Mouse (Mus musculus) embryonic facial prominence, embryonic 12.5 days (tissue): Measurements from ENCODE around the gene Ascc3. TPM values are rescaled to one million over a fixed set of nuclear protein-coding genes. Genes with fewer than 3 reads are reported as not detected.

ENCODE experiments used
- ATAC-seq: fragments of 200-750 bp; cut with Nextera tagmentation; 2 replicates; pipeline ENCODE4 v1.8.0; 2017; ENCODE audit not compliant: insufficient number of reproducible peaks, insufficient read depth, low FRiP score, low TSS enrichment
- H3K27ac ChIP-seq: fragments of 300-500 bp; sonication (generic); 2 replicates; pipeline ENCODE4 v1.5.1; 2016; ENCODE audit warnings: mild to moderate bottlenecking
- H3K27me3 ChIP-seq: fragments of 300-500 bp; sonication (generic); 2 replicates; pipeline ENCODE4 v1.6.1; 2016; ENCODE audit warnings: mild to moderate bottlenecking, moderate library complexity
- H3K36me3 ChIP-seq: fragments of 300-500 bp; sonication (generic); 2 replicates; pipeline ENCODE4 v1.6.1; 2016; ENCODE audit warnings: mild to moderate bottlenecking
- H3K4me1 ChIP-seq: fragments of 300-500 bp; sonication (generic); 2 replicates; pipeline ENCODE4 v1.6.1; 2016
- H3K4me2 ChIP-seq: fragments of 300-500 bp; sonication (generic); replicated peaks from 2 replicates; pipeline ENCODE4 v1.6.1; 2016; ENCODE audit warnings: mild to moderate bottlenecking, moderate library complexity
- H3K4me3 ChIP-seq: fragments of 300-500 bp; sonication (generic); 2 replicates; pipeline ENCODE4 v1.5.1; 2016; ENCODE audit warnings: mild to moderate bottlenecking
- H3K9ac ChIP-seq: fragments of 300-500 bp; sonication (generic); 2 replicates; pipeline ENCODE4 v1.6.1; 2016; ENCODE audit warnings: mild to moderate bottlenecking, moderate library complexity
- H3K9me3 ChIP-seq: fragments of 300-500 bp; sonication (generic); 2 replicates; pipeline ENCODE4 v1.6.1; 2016; ENCODE audit warnings: mild to moderate bottlenecking, moderate library complexity
- WGBS: fragments of 180-500 bp; shearing (Covaris S2); methylation state at CpG from one replicate; pipeline ENCODE4 v1.1.7; 2016; 5-methylcytosine and 5-hydroxymethylcytosine counted together
- polyA plus RNA-seq: library from polyadenylated mRNA; unstranded; fragments of >200 nt; fragmentation: Nextera tagmentation; extraction: Ambion mirVana; gene quantifications from 2 replicates; pipeline ENCODE4 v1.2.1, GENCODE M21; 2016

The Ascc3 gene
- polyA plus RNA-seq, 1 experiment from 2014 or later = 27.0 TPM

DNA sequence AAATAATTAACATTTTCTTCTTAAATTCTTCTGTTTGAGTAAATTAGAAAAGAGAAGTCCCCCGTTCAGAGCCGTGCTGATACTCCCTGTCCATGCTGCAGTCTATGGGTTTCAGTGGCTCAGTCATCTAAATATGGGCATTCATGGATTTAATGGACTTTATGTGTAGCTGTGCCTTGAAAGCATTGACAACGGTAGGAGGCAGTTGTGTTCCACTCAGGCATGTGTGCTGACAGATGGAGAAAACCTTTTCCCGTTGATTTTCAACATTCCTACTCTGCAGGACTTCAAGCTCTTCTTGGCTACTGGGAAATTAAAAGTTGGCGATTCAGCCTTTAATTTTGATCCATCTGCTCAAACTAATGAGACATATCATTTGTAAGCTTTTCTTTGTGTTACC is 79.0 kb downstream of the Ascc3 start:
- Histone ChIP-seq H3K4me1 (no peaks in the 10 kb centered on the region), H3K9me3 (no peaks in the 10 kb centered on the region), H3K4me2 (no peak overlapping the region), H3K4me3 (no peak overlapping the region), H3K9ac (no peak overlapping the region), H3K27me3 (no peaks in the 10 kb centered on the region), H3K36me3 (no peaks in the 10 kb centered on the region), H3K27ac (no peak overlapping the region)
- no peak for ATAC-seq
- WGBS = 85% methylated on average over 5 of the region's 5 CpGs

DNA sequence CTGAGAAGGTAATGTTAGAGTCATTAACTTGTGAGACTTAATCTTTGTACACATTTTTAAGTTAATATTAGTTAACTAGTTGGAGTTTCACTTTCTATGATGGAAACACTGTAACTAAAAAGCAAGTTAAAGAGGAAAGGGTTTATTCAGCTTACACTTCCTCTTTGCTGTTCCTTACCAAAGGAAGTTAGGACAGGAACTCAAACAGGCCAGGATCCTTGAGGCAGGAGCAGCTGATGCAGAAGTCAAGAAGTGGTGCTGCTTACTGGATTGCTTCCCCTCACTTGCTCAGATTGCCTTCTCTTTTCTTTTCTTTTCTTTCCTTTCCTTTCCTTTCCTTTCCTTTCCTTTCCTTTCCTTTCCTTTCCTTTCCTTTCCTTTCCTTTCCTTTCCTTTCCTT is 97.9 kb downstream of the Ascc3 start:
- Histone ChIP-seq H3K36me3 (0 out of 2 replicates have a peak, but pooled peaks cover 3% of the 10 kb centered on the region), H3K4me3 (no peak overlapping the region), H3K9me3 (no peaks in the 10 kb centered on the region), H3K27me3 (no peaks in the 10 kb centered on the region), H3K27ac (no peak overlapping the region), H3K4me1 (no peaks in the 10 kb centered on the region), H3K9ac (no peak overlapping the region), H3K4me2 (no peak overlapping the region)
- ATAC-seq = no peak

DNA sequence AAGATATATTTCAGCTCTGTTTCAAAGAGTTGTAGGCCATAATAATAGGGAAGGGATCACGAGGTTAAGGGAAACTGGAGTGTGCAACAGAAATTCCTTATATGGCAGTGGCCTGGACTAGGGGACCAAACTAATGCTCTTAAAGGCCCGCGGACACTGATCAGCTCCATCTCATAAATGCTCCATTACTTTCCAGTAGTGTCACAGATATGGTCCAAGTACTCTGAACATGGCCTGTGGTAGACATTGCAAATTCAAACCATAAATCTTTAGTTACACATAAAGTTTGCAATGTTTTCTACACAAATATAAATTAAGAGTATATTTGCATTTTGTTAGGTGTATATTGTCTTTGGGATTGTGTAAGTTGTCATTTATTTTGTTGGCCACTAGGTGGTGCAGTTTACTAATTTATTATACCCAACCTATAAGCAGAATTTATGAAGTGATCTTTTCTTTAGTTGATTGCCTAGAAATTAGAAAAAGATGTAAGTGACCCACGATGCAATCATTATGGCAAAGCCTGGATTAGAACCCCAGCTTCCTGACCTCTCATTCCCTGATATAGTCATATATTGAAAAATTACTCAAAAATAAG is 106.5 kb downstream of the Ascc3 start:
- Histone ChIP-seq H3K4me1 (no peaks in the 10 kb centered on the region), H3K9me3 (no peaks in the 10 kb centered on the region), H3K27me3 (no peaks in the 10 kb centered on the region), H3K27ac (no peak overlapping the region), H3K9ac (no peak overlapping the region), H3K4me3 (no peak overlapping the region), H3K36me3 (no peaks in the 10 kb centered on the region), H3K4me2 (no peak overlapping the region)
- ATAC-seq = no peak
- 57% methylated on average over 4 of the region's 4 CpGs for WGBS

DNA sequence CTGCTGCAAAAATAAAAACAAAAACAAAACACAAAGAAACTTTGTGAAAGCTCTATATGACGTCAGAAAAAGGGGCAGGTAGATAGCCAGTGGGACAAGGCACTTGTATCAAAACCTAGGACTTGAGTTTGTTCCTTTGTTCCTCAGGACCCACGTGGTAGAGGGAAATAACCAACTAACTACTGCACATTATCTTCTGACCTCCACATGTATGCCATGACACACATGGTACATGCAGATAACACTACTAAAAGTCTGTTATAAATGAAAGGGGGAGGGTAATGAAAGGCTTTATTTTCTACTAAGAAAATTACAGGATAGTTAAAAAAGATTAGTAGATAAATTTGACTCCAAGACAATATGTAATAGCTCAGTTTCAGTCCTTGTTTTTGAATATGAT is 109.3 kb downstream of the Ascc3 start:
- WGBS = 66% methylated on average over 2 of the region's 2 CpGs
- Histone ChIP-seq H3K27me3 (no peaks in the 10 kb centered on the region), H3K4me3 (no peak overlapping the region), H3K36me3 (no peaks in the 10 kb centered on the region), H3K4me1 (no peaks in the 10 kb centered on the region), H3K9me3 (no peaks in the 10 kb centered on the region), H3K9ac (no peak overlapping the region), H3K27ac (no peak overlapping the region), H3K4me2 (no peak overlapping the region)
- no peak for ATAC-seq

DNA sequence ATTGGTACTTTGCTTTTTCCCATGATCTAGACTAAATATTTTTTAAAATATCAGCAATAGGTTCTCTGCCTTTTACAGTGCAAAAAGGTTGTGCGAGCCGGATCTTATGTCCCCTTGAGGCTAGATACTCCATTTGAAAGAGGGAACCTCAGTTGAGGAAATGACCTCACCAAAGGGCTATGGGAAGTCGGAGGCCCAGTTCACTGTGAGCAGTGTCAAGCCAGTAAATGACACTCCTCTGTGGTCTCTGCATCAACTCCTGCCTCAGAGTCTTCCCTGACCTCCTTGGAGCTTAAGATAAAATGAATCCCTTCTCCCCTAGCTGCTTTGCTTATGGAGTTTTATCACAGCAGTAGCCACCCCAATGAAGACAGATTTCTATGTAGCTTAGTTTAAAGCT is 109.9 kb downstream of the Ascc3 start:
- WGBS = 63% methylated on average over 3 of the region's 3 CpGs

DNA sequence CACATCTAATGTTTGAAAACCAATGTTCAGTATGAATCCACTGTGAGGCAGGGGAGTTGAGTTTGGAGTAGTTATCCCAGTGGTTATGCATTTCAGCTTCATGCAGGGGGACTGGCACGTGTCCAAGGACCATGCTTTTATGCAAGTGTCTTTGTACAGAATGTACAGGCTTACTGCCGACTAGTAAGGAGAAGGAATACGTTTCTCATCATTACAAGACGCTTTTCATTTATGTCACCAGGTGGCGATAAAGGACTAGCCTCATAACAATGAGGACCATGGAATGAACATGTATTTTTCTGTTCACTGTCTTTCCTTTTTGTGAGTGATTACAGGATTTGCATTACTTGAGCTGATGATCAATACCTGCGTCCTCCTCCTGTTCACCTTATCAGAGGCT is 111.7 kb downstream of the Ascc3 start:
- 21% methylated on average over 6 of the region's 6 CpGs for WGBS
- H3K9ac ChIP-seq = no peak overlapping the region
- H3K4me3 ChIP-seq = no peak overlapping the region
- no peak overlapping the region for H3K4me2 ChIP-seq
- H3K36me3 ChIP-seq = no peaks in the 10 kb centered on the region
- no peaks in the 10 kb centered on the region for H3K4me1 ChIP-seq
- no peak overlapping the region for H3K27ac ChIP-seq
- no peaks in the 10 kb centered on the region for H3K9me3 ChIP-seq
- H3K27me3 ChIP-seq = no peaks in the 10 kb centered on the region
- ATAC-seq = no peak

More for the DNA sequence above, 109.9 kb downstream of the Ascc3 start:
- Histone ChIP-seq H3K27me3 (no peaks in the 10 kb centered on the region), H3K4me3 (no peak overlapping the region), H3K36me3 (no peaks in the 10 kb centered on the region), H3K27ac (no peak overlapping the region), H3K9me3 (no peaks in the 10 kb centered on the region), H3K4me1 (no peaks in the 10 kb centered on the region), H3K4me2 (no peak overlapping the region), H3K9ac (no peak overlapping the region)
- no peak for ATAC-seq

DNA sequence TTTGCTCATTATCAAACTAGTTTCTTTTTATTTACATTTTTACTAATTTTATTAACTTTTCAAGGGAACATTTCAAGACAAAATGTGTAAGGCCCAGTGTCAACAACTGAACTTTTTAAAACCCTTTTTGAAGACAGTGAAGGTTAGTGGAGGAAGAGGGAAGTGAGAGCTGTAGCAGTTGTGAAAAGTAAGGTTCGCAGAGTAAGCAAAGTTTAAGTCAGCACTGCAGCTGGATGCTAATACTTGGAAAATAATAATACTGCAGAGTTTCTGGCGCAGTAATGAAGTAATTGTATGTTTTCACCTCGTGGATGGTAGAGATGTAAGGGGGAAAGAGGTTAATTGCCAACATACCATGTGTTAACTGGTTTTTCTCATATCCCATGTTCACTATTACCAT is 112.4 kb downstream of the Ascc3 start:
- ATAC-seq = no peak
- Histone ChIP-seq H3K4me3 (no peak overlapping the region), H3K9ac (no peak overlapping the region), H3K9me3 (no peaks in the 10 kb centered on the region), H3K27ac (no peak overlapping the region), H3K4me2 (no peak overlapping the region), H3K27me3 (no peaks in the 10 kb centered on the region), H3K36me3 (no peaks in the 10 kb centered on the region), H3K4me1 (no peaks in the 10 kb centered on the region)
- WGBS = 78% methylated on average over 3 of the region's 3 CpGs

DNA sequence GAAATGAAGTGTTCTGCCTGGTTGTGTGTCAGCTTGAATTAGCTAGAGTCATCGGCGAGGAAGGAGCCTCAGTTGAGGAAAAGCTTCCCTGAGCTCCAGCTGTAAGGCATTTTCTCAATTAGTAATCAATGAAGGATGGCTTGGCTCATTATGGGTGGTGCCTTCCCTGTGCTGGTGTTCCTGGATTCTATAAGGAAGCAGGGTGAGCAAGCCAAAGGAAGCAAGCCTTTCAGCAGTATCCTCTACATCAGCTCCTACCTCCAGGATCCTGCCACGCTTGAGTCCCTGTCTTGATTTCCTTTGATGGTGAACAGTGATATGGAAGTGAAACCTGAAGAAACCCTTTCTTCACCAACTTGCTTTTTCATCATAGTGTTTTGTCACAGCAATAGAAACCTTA is 118.8 kb downstream of the Ascc3 start:
- 0 out of 2 replicates have a peak, but pooled peaks cover 5% of the 10 kb centered on the region for H3K36me3 ChIP-seq
- H3K27ac ChIP-seq = no peak overlapping the region
- no peaks in the 10 kb centered on the region for H3K9me3 ChIP-seq
- H3K4me1 ChIP-seq = no peaks in the 10 kb centered on the region
- no peak for ATAC-seq
- 51% methylated on average over 3 of the region's 3 CpGs for WGBS
- no peak overlapping the region for H3K4me3 ChIP-seq
- H3K9ac ChIP-seq = no peak overlapping the region
- H3K4me2 ChIP-seq = no peak overlapping the region
- no peaks in the 10 kb centered on the region for H3K27me3 ChIP-seq

DNA sequence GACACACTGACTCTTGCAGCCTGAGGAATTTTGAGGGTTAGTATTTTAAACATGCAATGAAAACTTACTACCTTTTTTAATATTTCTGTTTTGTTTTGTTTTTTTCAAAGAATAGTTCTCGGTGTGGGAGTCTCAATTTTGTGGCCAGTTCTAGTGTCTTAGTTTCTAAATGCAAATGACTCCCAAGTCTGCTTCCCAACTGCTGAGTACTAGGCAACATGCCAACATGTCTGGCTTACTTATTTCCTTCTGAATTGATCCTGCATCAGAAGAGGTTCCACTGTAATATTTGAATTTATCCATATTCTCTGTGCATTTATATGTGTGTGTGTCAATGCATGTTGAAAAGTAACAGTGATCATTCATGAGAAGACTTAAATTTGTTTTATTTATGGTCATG is 119.3 kb downstream of the Ascc3 start:
- H3K27me3 ChIP-seq = no peaks in the 10 kb centered on the region
- 80% methylated on average over 1 of the region's 1 CpGs for WGBS
- no peaks in the 10 kb centered on the region for H3K4me1 ChIP-seq
- no peak overlapping the region for H3K4me2 ChIP-seq
- H3K36me3 ChIP-seq = 0 out of 2 replicates have a peak, but pooled peaks cover 5% of the 10 kb centered on the region
- no peaks in the 10 kb centered on the region for H3K9me3 ChIP-seq
- no peak for ATAC-seq
- H3K9ac ChIP-seq = no peak overlapping the region
- no peak overlapping the region for H3K27ac ChIP-seq
- H3K4me3 ChIP-seq = no peak overlapping the region

DNA sequence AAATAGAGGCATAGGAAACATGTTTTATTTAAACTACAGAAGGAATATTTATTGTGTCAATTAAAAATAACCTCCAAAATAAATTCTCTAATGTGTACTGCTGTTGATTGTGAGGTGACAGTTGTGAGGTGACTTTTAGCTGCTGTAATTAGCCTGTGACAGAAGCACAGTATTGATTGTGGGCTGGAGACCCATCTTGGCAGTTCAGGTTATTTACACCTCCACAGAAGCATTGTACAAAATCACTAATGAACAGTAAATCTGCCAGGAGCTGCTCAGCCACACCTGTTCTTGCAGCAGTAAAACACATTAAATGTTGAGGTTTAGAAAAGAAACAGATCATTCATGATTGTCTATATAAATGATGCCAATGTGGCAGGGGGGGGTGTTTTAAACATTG is 141.0 kb downstream of the Ascc3 start:
- no peak for ATAC-seq
- no peaks in the 10 kb centered on the region for H3K4me1 ChIP-seq
- H3K9ac ChIP-seq = no peak overlapping the region
- no peak overlapping the region for H3K4me3 ChIP-seq
- no peaks in the 10 kb centered on the region for H3K9me3 ChIP-seq
- H3K27me3 ChIP-seq = no peaks in the 10 kb centered on the region
- H3K27ac ChIP-seq = no peak overlapping the region
- no peaks in the 10 kb centered on the region for H3K36me3 ChIP-seq
- no peak overlapping the region for H3K4me2 ChIP-seq

DNA sequence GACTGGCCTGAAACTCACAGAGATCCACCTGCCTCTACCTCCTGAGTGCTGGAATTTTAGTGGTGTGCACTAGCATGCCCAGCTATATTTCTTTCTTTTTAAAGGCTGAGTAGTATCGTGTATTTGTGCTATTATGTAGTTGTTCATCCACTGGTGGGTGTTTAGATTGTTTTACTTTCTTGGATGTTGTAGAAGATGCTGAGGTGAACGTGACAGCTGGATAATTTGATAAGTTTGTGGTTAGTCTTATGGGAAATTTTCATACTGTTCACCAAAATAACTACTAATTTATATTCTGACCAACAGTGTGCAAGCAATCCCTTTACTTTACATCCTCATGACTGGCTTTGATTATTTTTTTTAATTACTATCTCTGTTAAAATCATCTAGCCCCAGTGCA is 169.6 kb downstream of the Ascc3 start:
- H3K36me3 ChIP-seq = peaks cover 6% of the 10 kb centered on the region; the same call in 1 of the 2 replicates
- H3K27ac ChIP-seq = no peak overlapping the region
- 87% methylated on average over 2 of the region's 2 CpGs for WGBS
- no peaks in the 10 kb centered on the region for H3K4me1 ChIP-seq
- H3K9ac ChIP-seq = no peak overlapping the region
- H3K27me3 ChIP-seq = no peaks in the 10 kb centered on the region
- H3K9me3 ChIP-seq = no peaks in the 10 kb centered on the region
- no peak for ATAC-seq
- no peak overlapping the region for H3K4me2 ChIP-seq
- H3K4me3 ChIP-seq = no peak overlapping the region

DNA sequence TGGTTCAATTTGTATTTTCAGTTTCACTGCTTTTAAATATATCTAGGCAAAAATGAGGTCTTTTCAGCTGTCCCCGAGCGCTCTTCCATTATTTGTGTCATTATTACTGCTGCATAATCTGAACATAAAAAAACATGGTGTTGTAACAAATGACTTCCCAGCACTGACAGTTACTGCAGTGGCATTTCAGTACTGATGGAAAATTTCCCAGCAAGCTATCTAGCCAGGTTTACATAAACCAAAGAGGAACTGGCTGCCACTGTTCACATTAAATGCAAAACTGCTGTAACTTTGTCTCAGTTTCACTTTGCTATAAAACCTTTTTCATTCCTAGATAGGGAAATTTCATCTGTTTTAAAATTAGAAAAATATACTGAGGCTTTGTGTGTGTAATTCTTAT is 170.5 kb downstream of the Ascc3 start:
- WGBS = 83% methylated on average over 2 of the region's 2 CpGs
- Histone ChIP-seq H3K4me3 (no peak overlapping the region), H3K27me3 (no peaks in the 10 kb centered on the region), H3K9me3 (no peaks in the 10 kb centered on the region), H3K27ac (no peak overlapping the region), H3K36me3 (peaks cover 5% of the 10 kb centered on the region; the same call in 1 of the 2 replicates), H3K4me1 (no peaks in the 10 kb centered on the region), H3K4me2 (no peak overlapping the region), H3K9ac (no peak overlapping the region)
- no peak for ATAC-seq
